Mouse (Mus musculus) embryonic facial prominence, embryonic 15.5 days (tissue): Measurements from ENCODE around the gene Enho. TPM values are rescaled to one million over a fixed set of nuclear protein-coding genes. Genes with fewer than 3 reads are reported as not detected.
A peak's percentile ranks its signal among the peaks of the same experiment; 100 is the strongest.

Experiments
- ATAC-seq: fragments of 200-750 bp; cut with Nextera tagmentation; 2 replicates; pipeline ENCODE4 v1.8.0; 2017; ENCODE audit warnings: low read depth, moderate TSS enrichment; ENCODE audit not compliant: insufficient number of reproducible peaks, low FRiP score, low TSS enrichment
- H3K27ac ChIP-seq: fragments of 300-500 bp; sonication (generic); replicated peaks from 2 replicates; pipeline ENCODE4 v1.5.1; 2015; ENCODE audit warnings: mild to moderate bottlenecking, inconsistent platforms
- H3K27me3 ChIP-seq: fragments of 300-500 bp; sonication (generic); 2 replicates; pipeline ENCODE4 v1.6.1; 2015; ENCODE audit warnings: inconsistent platforms
- H3K36me3 ChIP-seq: fragments of 300-500 bp; sonication (generic); 2 replicates; pipeline ENCODE4 v1.6.1; 2015; ENCODE audit warnings: mild to moderate bottlenecking, inconsistent platforms
- H3K4me1 ChIP-seq: fragments of 300-500 bp; sonication (generic); 2 replicates; pipeline ENCODE4 v1.6.1; 2015; ENCODE audit warnings: inconsistent platforms
- H3K4me2 ChIP-seq: fragments of 300-500 bp; sonication (generic); replicated peaks from 2 replicates; pipeline ENCODE4 v1.6.1; 2015; ENCODE audit warnings: mild to moderate bottlenecking, inconsistent platforms
- H3K4me3 ChIP-seq: fragments of 300-500 bp; sonication (generic); replicated peaks from 2 replicates; pipeline ENCODE4 v1.5.1; 2015; ENCODE audit warnings: mild to moderate bottlenecking, inconsistent platforms
- H3K9ac ChIP-seq: fragments of 300-500 bp; sonication (generic); 2 replicates; pipeline ENCODE4 v1.6.1; 2015; ENCODE audit warnings: inconsistent platforms
- H3K9me3 ChIP-seq: fragments of 300-500 bp; sonication (generic); replicated peaks from 2 replicates; pipeline ENCODE4 v1.6.1; 2016; ENCODE audit warnings: inconsistent platforms
- WGBS: fragments of 180-500 bp; shearing (Covaris S2); methylation state at CpG from one replicate; pipeline ENCODE4 v1.1.7; 2015; 5-methylcytosine and 5-hydroxymethylcytosine counted together
- polyA plus RNA-seq: library from polyadenylated mRNA; unstranded; fragments of >200 nt; fragmentation: Nextera tagmentation; extraction: Ambion mirVana; gene quantifications from 2 replicates; pipeline ENCODE4 v1.2.1, GENCODE M21; 2015

The Enho gene
- polyA plus RNA-seq, 1 experiment from 2014 or later, result 23.8 TPM

GRCm38 (mm10) chr4:41677006-41677629, 37.0 kb upstream of the Enho start:
- H3K9ac ChIP-seq, result no peak overlapping the region
- no peaks in the 10 kb centered on the region for H3K9me3 ChIP-seq
- H3K36me3 ChIP-seq, result no peaks in the 10 kb centered on the region
- no peaks in the 10 kb centered on the region for H3K27me3 ChIP-seq
- ATAC-seq, result no peak
- 46% methylated on average over 12 of the region's 13 CpGs for WGBS
- no peak overlapping the region for H3K4me3 ChIP-seq
- H3K4me2 ChIP-seq, result no peak overlapping the region
- no peak overlapping the region for H3K27ac ChIP-seq
- peaks cover 57% of the 10 kb centered on the region for H3K4me1 ChIP-seq

GRCm38 (mm10) chr4:41676248-41677005, 36.3 kb upstream of the Enho start:
- H3K4me3 ChIP-seq, result no peak overlapping the region
- no peaks in the 10 kb centered on the region for H3K36me3 ChIP-seq
- H3K4me1 ChIP-seq, result peaks cover 61% of the 10 kb centered on the region
- H3K27me3 ChIP-seq, result no peaks in the 10 kb centered on the region
- WGBS, result 62% methylated on average over 17 of the region's 17 CpGs
- no peak overlapping the region for H3K4me2 ChIP-seq
- no peaks in the 10 kb centered on the region for H3K9me3 ChIP-seq
- H3K27ac ChIP-seq, result no peak overlapping the region
- ATAC-seq, result no peak
- no peak overlapping the region for H3K9ac ChIP-seq

- no peaks in the 10 kb centered on the region for H3K36me3 ChIP-seq
- no peak overlapping the region for H3K9ac ChIP-seq
- no peaks in the 10 kb centered on the region for H3K9me3 ChIP-seq
- H3K4me3 ChIP-seq, result no peak overlapping the region
- no peak overlapping the region for H3K27ac ChIP-seq
- 70% methylated on average over 19 of the region's 19 CpGs for WGBS
- ATAC-seq, result no peak
- H3K4me1 ChIP-seq, result peaks cover 35% of the 10 kb centered on the region
- H3K4me2 ChIP-seq, result no peak overlapping the region
- H3K27me3 ChIP-seq, result 0 out of 2 replicates have a peak, but pooled peaks cover 3% of the 10 kb centered on the region
These were observed 33.1 kb upstream of the Enho start for GRCm38 (mm10) chr4:41673186-41673585.

GRCm38 (mm10) chr4:41672522-41672963, 32.4 kb upstream of the Enho start:
- H3K9ac ChIP-seq, result no peak overlapping the region
- no peak overlapping the region for H3K4me3 ChIP-seq
- H3K27ac ChIP-seq, result no peak overlapping the region
- no peaks in the 10 kb centered on the region for H3K36me3 ChIP-seq
- no peaks in the 10 kb centered on the region for H3K9me3 ChIP-seq
- WGBS, result 39% methylated on average over 8 of the region's 8 CpGs
- H3K4me1 ChIP-seq, result peaks cover 33% of the 10 kb centered on the region
- 0 out of 2 replicates have a peak, but pooled peaks have one; percentile 8 for ATAC-seq
- no peak overlapping the region for H3K4me2 ChIP-seq
- H3K27me3 ChIP-seq, result 0 out of 2 replicates have a peak, but pooled peaks cover 3% of the 10 kb centered on the region

- Histone ChIP-seq H3K4me2 (no peak overlapping the region), H3K27ac (no peak overlapping the region), H3K9ac (no peak overlapping the region), H3K4me3 (no peak overlapping the region), H3K9me3 (no peaks in the 10 kb centered on the region), H3K27me3 (0 out of 2 replicates have a peak, but pooled peaks cover 3% of the 10 kb centered on the region), H3K4me1 (peaks cover 28% of the 10 kb centered on the region), H3K36me3 (no peaks in the 10 kb centered on the region)
- WGBS, result 16% methylated on average over 8 of the region's 8 CpGs
- ATAC-seq, result 0 out of 2 replicates have a peak, but pooled peaks have one; percentile 16
These were observed 31.9 kb upstream of the Enho start for GRCm38 (mm10) chr4:41671963-41672480.

- H3K36me3 ChIP-seq, result no peaks in the 10 kb centered on the region
- WGBS, result 22% methylated on average over 5 of the region's 5 CpGs
- no peak overlapping the region for H3K4me2 ChIP-seq
- H3K9ac ChIP-seq, result no peak overlapping the region
- H3K27ac ChIP-seq, result no peak overlapping the region
- H3K4me3 ChIP-seq, result no peak overlapping the region
- H3K9me3 ChIP-seq, result no peaks in the 10 kb centered on the region
- no peak for ATAC-seq
- 0 out of 2 replicates have a peak, but pooled peaks cover 3% of the 10 kb centered on the region for H3K27me3 ChIP-seq
- peaks cover 23% of the 10 kb centered on the region for H3K4me1 ChIP-seq
These were observed 31.4 kb upstream of the Enho start for GRCm38 (mm10) chr4:41671500-41671899.

- no peaks in the 10 kb centered on the region for H3K36me3 ChIP-seq
- H3K4me1 ChIP-seq, result peaks cover 16% of the 10 kb centered on the region
- no peaks in the 10 kb centered on the region for H3K9me3 ChIP-seq
- H3K27me3 ChIP-seq, result 0 out of 2 replicates have a peak, but pooled peaks cover 3% of the 10 kb centered on the region
- no peak for ATAC-seq
- H3K4me2 ChIP-seq, result no peak overlapping the region
- H3K4me3 ChIP-seq, result no peak overlapping the region
- no peak overlapping the region for H3K9ac ChIP-seq
- WGBS, result 87% methylated on average over 18 of the region's 18 CpGs
- no peak overlapping the region for H3K27ac ChIP-seq
These were observed 30.7 kb upstream of the Enho start for GRCm38 (mm10) chr4:41670836-41671235.

GRCm38 (mm10) chr4:41666646-41667045, 26.5 kb upstream of the Enho start:
- Histone ChIP-seq H3K27me3 (0 out of 2 replicates have a peak, but pooled peaks cover 3% of the 10 kb centered on the region), H3K36me3 (no peaks in the 10 kb centered on the region)

GRCm38 (mm10) chr4:41665009-41665675, 25.0 kb upstream of the Enho start:
- Histone ChIP-seq H3K27ac (no peak overlapping the region), H3K4me1 (peaks cover 35% of the 10 kb centered on the region), H3K4me3 (no peak overlapping the region), H3K9ac (no peak overlapping the region), H3K9me3 (no peaks in the 10 kb centered on the region), H3K27me3 (no peaks in the 10 kb centered on the region), H3K36me3 (no peaks in the 10 kb centered on the region), H3K4me2 (no peak overlapping the region)
- WGBS, result 8% methylated on average over 7 of the region's 8 CpGs
- ATAC-seq, result no peak

More at GRCm38 (mm10) chr4:41666646-41667045, 26.5 kb upstream of the Enho start:
- Histone ChIP-seq H3K9ac (no peak overlapping the region), H3K27ac (no peak overlapping the region), H3K4me1 (peaks cover 28% of the 10 kb centered on the region), H3K4me3 (no peak overlapping the region), H3K9me3 (no peaks in the 10 kb centered on the region), H3K4me2 (no peak overlapping the region)
- 74% methylated on average over 10 of the region's 11 CpGs for WGBS
- ATAC-seq, result no peak

- peaks cover 35% of the 10 kb centered on the region for H3K4me1 ChIP-seq
These were observed 24.4 kb upstream of the Enho start for GRCm38 (mm10) chr4:41664533-41664932.

GRCm38 (mm10) chr4:41663614-41664013, 23.5 kb upstream of the Enho start:
- Histone ChIP-seq H3K36me3 (no peaks in the 10 kb centered on the region), H3K27ac (no peak overlapping the region), H3K9me3 (no peaks in the 10 kb centered on the region), H3K4me3 (no peak overlapping the region), H3K9ac (no peak overlapping the region), H3K27me3 (peaks cover 2% of the 10 kb centered on the region; the same call in 1 of the 2 replicates), H3K4me2 (no peak overlapping the region), H3K4me1 (peaks cover 43% of the 10 kb centered on the region)
- 46% methylated on average over 9 of the region's 9 CpGs for WGBS
- ATAC-seq, result no peak

More at GRCm38 (mm10) chr4:41664533-41664932, 24.4 kb upstream of the Enho start:
- H3K27me3 ChIP-seq, result no peaks in the 10 kb centered on the region
- no peaks in the 10 kb centered on the region for H3K36me3 ChIP-seq
- no peak overlapping the region for H3K4me2 ChIP-seq
- WGBS, result 33% methylated on average over 7 of the region's 7 CpGs
- H3K27ac ChIP-seq, result no peak overlapping the region
- H3K9me3 ChIP-seq, result no peaks in the 10 kb centered on the region
- H3K4me3 ChIP-seq, result no peak overlapping the region
- ATAC-seq, result no peak
- H3K9ac ChIP-seq, result no peak overlapping the region
